Mouse (Mus musculus) liver, embryonic 13.5 days (tissue): ENCODE measurements around the gene Sncg. TPM values are rescaled to one million over a fixed set of nuclear protein-coding genes. Genes with fewer than 3 reads are reported as not detected.

Experiments used
- ATAC-seq: fragments of 200-750 bp; cut with Nextera tagmentation; 2 replicates; pipeline ENCODE4 v1.8.0; 2017; ENCODE audit warnings: low read depth, mild to moderate bottlenecking, moderate number of reproducible peaks, moderate library complexity
- DNase-seq: peaks from one replicate; pipeline ENCODE4 v3.0.0; 2022
- H3K27ac ChIP-seq: fragments of 300-500 bp; sonication (generic); 2 replicates; pipeline ENCODE4 v1.5.1; 2015; ENCODE audit warnings: moderate library complexity, mild to moderate bottlenecking, inconsistent platforms
- H3K27me3 ChIP-seq: fragments of 300-500 bp; sonication (generic); 2 replicates; pipeline ENCODE4 v1.6.1; 2015; ENCODE audit warnings: mild to moderate bottlenecking, inconsistent platforms
- H3K36me3 ChIP-seq: fragments of 300-500 bp; sonication (generic); 2 replicates; pipeline ENCODE4 v1.6.1; 2015; ENCODE audit warnings: mild to moderate bottlenecking, inconsistent platforms
- H3K4me1 ChIP-seq: fragments of 300-500 bp; sonication (generic); replicated peaks from 2 replicates; pipeline ENCODE4 v1.6.1; 2015; ENCODE audit warnings: inconsistent platforms
- H3K4me2 ChIP-seq: fragments of 300-500 bp; sonication (generic); 2 replicates; pipeline ENCODE4 v1.6.1; 2015; ENCODE audit warnings: inconsistent platforms, mild to moderate bottlenecking, moderate library complexity
- H3K4me3 ChIP-seq: fragments of 300-500 bp; sonication (generic); replicated peaks from 2 replicates; pipeline ENCODE4 v1.5.1; 2015; ENCODE audit warnings: mild to moderate bottlenecking, inconsistent platforms
- H3K9ac ChIP-seq: fragments of 300-500 bp; sonication (generic); 2 replicates; pipeline ENCODE4 v1.6.1; 2015; ENCODE audit warnings: mild to moderate bottlenecking, inconsistent platforms
- H3K9me3 ChIP-seq: fragments of 300-500 bp; sonication (generic); replicated peaks from 2 replicates; pipeline ENCODE4 v1.6.1; 2016; ENCODE audit warnings: inconsistent platforms
- WGBS: fragments of 180-500 bp; shearing (Covaris S2); methylation state at CpG from one replicate; pipeline ENCODE4 v1.1.7; 2015; ENCODE audit not compliant: insufficient replicate concordance; 5-methylcytosine and 5-hydroxymethylcytosine counted together
- polyA plus RNA-seq: library from polyadenylated mRNA; unstranded; fragments of >200 nt; fragmentation: Nextera tagmentation; extraction: Ambion mirVana; gene quantifications from 2 replicates; pipeline ENCODE4 v1.2.1, GENCODE M21; 2015

Gene Sncg
- polyA plus RNA-seq, 1 experiment from 2014 or later = 0.28 TPM

DNA sequence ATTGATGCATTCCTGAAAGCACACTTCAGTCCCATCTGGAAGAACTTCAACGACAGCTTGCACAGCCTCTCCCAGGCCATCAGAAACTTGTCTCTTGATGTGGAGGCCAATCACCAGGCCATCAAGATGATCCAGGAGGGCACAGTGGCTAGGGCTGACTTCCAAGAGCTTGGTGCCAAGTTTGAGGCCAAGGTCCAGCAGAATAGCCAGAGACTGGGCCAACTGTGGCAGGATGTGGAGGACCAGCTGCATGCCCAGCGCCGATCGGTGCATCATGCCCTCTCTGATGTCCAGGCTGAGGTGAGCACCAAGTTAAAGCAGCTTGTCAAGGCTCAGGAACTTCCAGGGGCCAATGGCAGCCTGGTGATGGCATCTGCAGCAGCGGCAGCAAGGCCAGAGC lies 23.3 kb upstream of the Sncg start:
- Histone ChIP-seq H3K9ac (no peak overlapping the region), H3K27me3 (no peaks in the 10 kb centered on the region), H3K4me2 (no peak overlapping the region), H3K4me3 (no peak overlapping the region), H3K9me3 (no peaks in the 10 kb centered on the region), H3K36me3 (no peaks in the 10 kb centered on the region), H3K4me1 (no peaks in the 10 kb centered on the region), H3K27ac (no peak overlapping the region)
- ATAC-seq (no peak), DNase-seq (no peak)
- 86% methylated on average over 5 of the region's 5 CpGs for WGBS

DNA sequence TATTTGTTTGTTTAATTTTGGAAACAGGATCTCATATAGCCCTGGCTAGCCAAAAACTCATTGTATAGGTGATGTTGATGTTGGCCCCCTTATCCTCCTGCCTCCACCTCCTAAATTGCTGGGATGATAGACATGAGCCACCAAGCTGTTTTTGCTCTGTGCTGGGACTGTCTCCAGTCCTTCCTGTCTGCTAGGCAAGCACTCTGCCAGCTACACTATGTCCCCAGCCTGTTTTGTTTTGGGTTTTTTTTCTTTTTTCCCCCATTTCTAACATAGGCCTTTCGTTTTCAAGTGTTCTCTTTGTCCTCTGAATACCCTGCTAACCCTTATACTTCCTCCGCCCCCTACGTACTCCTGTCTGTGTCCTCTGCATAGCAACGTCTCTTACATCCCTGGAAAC lies 18.7 kb upstream of the Sncg start:
- Histone ChIP-seq H3K4me3 (no peak overlapping the region), H3K4me2 (no peak overlapping the region), H3K36me3 (no peaks in the 10 kb centered on the region), H3K9ac (no peak overlapping the region), H3K27me3 (no peaks in the 10 kb centered on the region), H3K27ac (no peak overlapping the region), H3K9me3 (no peaks in the 10 kb centered on the region), H3K4me1 (no peaks in the 10 kb centered on the region)
- 62% methylated on average over 4 of the region's 4 CpGs for WGBS
- ATAC-seq = no peak
- DNase-seq = no peak

DNA sequence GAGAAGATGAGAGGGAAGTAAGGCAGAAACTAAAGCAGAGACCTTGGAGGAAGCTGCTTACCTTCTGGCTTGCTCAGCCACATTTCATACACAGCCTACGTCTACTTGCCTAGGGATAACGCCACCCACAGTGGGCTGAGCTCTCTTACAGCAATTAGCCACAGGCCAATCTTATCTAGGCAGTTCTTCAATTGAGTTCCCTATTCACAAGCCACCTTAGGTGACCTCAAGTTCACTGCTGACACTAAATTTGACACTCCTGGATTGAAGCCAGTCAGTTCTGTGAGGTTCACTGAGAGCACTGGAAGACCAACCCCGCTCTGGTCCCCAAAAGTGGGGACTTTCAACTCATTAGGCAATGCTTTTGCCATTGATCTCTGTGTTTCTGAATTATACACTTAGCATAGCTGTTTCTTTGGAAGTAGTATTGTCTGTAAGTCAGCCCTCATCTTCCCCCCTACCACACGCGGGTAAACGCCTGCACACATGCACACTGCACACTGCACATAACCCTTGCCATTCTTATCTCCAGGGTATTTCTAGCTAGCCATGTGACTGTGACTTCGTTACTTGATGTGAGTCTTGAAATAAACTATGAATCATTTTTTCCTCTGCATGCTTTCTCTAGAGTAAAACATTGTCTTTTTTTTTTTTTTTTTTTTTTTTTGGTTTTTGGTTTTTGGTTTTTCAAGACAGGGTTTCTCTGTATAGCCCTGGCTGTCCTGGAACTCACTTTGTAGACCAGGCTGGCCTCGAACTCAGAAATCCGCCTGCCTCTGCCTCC lies 8.5 kb upstream of the Sncg start:
- no peak overlapping the region for H3K4me3 ChIP-seq
- no peaks in the 10 kb centered on the region for H3K4me1 ChIP-seq
- H3K27me3 ChIP-seq = no peaks in the 10 kb centered on the region
- no peak overlapping the region for H3K4me2 ChIP-seq
- ATAC-seq (no peak), DNase-seq (no peak)
- no peak overlapping the region for H3K9ac ChIP-seq
- H3K36me3 ChIP-seq = no peaks in the 10 kb centered on the region
- WGBS = 71% methylated on average over 9 of the region's 9 CpGs
- no peaks in the 10 kb centered on the region for H3K9me3 ChIP-seq
- H3K27ac ChIP-seq = no peak overlapping the region

DNA sequence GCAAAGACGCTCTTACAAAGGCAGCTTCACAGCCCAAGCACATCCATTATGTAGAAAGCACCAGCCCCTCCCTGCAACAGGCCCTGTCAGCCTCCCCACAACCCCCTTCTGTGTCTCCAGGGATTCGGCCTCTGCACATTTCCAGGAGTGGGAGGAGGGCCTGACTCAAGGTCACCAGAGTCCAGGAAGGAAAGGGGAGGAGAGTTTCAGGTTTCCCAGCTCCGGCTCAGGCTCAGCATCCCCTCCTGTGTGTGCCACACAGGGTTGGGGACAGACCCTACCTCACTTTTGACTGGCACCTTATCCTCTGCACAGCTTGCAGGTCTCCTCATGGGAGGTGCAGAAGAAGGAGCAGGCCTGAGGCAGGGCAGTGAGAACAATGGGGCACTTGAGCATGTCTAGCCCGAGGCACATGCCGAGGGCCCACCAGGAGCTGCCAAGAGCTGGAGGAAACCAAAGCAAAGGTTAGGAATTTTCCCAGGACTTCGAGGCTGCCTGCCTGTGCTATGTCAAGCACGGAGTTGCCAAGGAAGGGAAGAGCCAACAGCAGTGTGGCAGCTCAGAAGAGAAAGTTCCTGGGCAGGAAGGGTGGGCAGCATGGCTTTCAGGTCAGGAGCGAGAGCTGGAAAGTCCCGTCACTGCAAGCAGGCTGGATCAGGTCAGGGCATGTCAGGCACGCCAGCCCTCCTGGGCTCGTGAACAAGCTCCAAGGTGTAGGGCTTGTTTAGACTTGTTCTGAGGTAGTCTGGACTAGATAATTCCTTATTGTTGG lies 4.2 kb upstream of the Sncg start:
- Histone ChIP-seq H3K9ac (no peak overlapping the region), H3K4me3 (no peak overlapping the region), H3K4me2 (no peak overlapping the region), H3K27ac (no peak overlapping the region), H3K27me3 (no peaks in the 10 kb centered on the region), H3K4me1 (0 out of 2 replicates have a peak, but pooled peaks cover 3% of the 10 kb centered on the region), H3K36me3 (no peaks in the 10 kb centered on the region), H3K9me3 (no peaks in the 10 kb centered on the region)
- 61% methylated on average over 11 of the region's 11 CpGs for WGBS
- ATAC-seq (no peak), DNase-seq (no peak)

DNA sequence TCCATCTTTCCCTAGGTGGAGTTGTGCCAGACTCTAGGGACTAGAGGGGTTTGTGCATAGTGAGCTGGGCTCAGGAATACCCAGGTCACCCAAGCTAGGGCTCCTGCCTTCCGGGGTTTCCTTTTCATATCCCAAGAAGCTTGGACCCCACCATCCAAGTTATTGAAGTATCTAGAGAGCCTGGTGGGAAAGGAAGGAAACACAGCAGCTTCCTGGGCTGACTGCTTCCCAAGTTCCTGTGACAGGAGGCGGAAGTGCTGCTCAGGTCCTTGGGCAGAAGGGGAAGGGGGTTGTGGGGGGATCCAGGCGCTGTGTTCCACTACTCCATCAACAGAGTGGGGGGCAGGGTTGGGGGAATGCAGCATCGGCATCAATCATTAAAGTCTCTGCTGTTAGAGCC lies 2.5 kb upstream of the Sncg start:
- Histone ChIP-seq H3K36me3 (no peaks in the 10 kb centered on the region), H3K27me3 (no peaks in the 10 kb centered on the region), H3K27ac (no peak overlapping the region), H3K4me1 (0 out of 2 replicates have a peak, but pooled peaks cover 3% of the 10 kb centered on the region), H3K4me3 (peak overlapping the region; percentile 4; the same call in 1 of the 2 replicates), H3K9ac (no peak overlapping the region), H3K9me3 (no peaks in the 10 kb centered on the region), H3K4me2 (no peak overlapping the region)
- 45% methylated on average over 4 of the region's 4 CpGs for WGBS
- DNase-seq = no peak
- no peak for ATAC-seq

DNA sequence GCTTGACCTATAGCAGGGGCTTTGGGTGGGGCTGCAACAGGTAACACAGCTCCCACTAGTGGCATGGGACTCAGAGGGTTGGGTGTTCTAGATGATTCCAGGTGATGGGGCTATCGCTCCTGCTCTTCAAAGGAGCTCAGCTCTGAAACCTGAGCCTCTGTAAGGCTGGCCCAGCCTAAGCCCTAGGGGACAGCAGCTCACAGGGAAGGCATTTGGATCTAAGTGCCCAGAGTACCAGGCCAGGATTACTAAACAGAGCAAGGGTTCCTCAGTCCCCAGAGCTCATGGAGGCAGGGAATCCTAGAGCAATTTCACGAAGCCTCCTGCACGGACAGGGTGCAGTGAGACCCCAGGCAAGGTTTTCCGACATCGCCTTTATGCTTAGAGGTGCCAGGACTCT lies 1.4 kb upstream of the Sncg start:
- H3K27me3 ChIP-seq = no peaks in the 10 kb centered on the region
- no peak overlapping the region for H3K9ac ChIP-seq
- 80% methylated on average over 5 of the region's 5 CpGs for WGBS
- peak overlapping the region; percentile 10; the same call in 1 of the 2 replicates for H3K4me2 ChIP-seq
- 0 out of 2 replicates have a peak overlapping the region, but pooled peaks have one; percentile 15 for H3K4me3 ChIP-seq
- no peaks in the 10 kb centered on the region for H3K36me3 ChIP-seq
- 0 out of 2 replicates have a peak, but pooled peaks cover 3% of the 10 kb centered on the region for H3K4me1 ChIP-seq
- DNase-seq = no peak
- no peak overlapping the region for H3K27ac ChIP-seq
- H3K9me3 ChIP-seq = no peaks in the 10 kb centered on the region
- ATAC-seq = no peak

DNA sequence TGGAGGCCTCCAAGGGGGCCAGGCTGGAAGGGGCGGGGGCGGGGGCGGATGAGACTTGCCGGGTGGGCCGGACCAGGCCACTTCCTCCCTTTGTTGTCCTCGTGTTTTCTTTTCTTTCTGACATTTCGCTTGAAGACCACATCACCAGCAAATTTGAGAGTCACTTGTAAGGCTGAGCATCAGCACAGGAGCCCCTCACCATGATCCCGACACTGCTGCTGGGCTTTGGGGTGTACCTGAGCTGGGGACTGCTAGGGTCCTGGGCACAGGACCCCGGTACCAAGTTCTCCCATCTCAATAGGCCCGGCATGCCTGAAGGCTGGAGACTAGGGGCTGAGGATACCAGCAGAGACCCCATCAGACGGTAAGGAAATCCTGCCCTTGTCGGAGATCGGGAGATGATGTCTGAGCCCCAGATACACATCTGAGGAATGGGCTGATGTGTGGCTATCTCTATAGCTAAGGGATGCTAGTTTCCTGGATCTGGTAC lies 871 bp upstream of the Sncg start, which contains the start of gene Mmrn2:
TSS of gene Mmrn2 (plus strand) at position 51 of the 490 bp plus-strand sequence.
- no peaks in the 10 kb centered on the region for H3K27me3 ChIP-seq
- ATAC-seq (no peak), DNase-seq (no peak)
- H3K9ac ChIP-seq = no peak within 1 kb of the TSS
- peak within 1 kb of the TSS; percentile 10; the same call in 1 of the 2 replicates for H3K4me2 ChIP-seq
- 44% methylated on average over 13 of the region's 13 CpGs for WGBS
- H3K4me3 ChIP-seq = peak within 1 kb of the TSS; percentile 15; the same call in 1 of the 2 replicates
- H3K36me3 ChIP-seq = no peaks in the 10 kb centered on the region
- no peak within 1 kb of the TSS for H3K27ac ChIP-seq
- no peaks in the 10 kb centered on the region for H3K9me3 ChIP-seq
- 0 out of 2 replicates have a peak, but pooled peaks cover 3% of the 10 kb centered on the region for H3K4me1 ChIP-seq

DNA sequence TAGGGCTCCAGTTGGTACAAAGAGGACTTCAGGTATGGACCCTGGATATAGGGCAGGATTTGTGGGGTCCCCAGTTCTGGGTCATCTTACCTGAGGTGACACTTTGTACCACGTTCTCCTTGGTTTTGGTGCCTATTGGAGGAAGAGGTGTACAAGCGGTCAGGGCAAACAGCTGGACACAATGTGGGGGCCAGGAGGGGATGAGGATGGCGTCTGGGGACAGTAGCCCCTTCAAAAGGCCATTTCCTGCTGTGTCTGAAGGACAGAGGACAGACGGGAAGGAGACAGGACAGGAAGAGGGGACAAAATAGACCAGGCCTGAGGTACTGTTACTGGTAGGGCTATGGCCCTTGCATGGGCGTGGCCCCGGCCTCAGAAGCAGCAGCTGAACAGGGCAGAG lies 1.0 kb downstream of the Sncg start:
- Histone ChIP-seq H3K4me1 (0 out of 2 replicates have a peak, but pooled peaks cover 3% of the 10 kb centered on the region), H3K27ac (no peak overlapping the region), H3K9me3 (no peaks in the 10 kb centered on the region), H3K27me3 (no peaks in the 10 kb centered on the region), H3K9ac (no peak overlapping the region), H3K36me3 (no peaks in the 10 kb centered on the region), H3K4me3 (no peak overlapping the region), H3K4me2 (no peak overlapping the region)
- ATAC-seq (no peak), DNase-seq (no peak)
- WGBS = 55% methylated on average over 6 of the region's 6 CpGs

DNA sequence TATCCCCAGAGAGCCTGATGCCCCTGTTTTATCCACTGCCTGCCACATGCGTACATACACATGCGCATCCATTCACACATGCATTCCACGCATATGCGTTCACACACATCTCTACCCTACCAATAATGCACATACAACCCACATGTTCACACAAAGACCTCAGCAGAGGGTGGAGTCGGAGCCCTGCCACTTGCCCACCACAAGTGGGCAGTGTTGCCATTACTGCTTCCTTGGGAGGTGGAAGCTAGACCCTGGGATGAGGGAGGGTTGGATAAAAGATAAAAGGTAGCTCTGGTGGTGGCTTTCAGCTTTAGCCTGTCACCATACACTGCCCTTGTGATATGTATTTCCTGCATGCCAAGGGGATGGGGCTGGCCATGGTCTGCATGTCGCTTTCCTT lies 1.9 kb downstream of the Sncg start:
- no peak for DNase-seq
- ATAC-seq = no peak
- Histone ChIP-seq H3K4me1 (0 out of 2 replicates have a peak, but pooled peaks cover 3% of the 10 kb centered on the region), H3K4me2 (no peak overlapping the region), H3K27me3 (no peaks in the 10 kb centered on the region), H3K27ac (no peak overlapping the region), H3K36me3 (no peaks in the 10 kb centered on the region), H3K9me3 (no peaks in the 10 kb centered on the region), H3K9ac (no peak overlapping the region), H3K4me3 (no peak overlapping the region)
- WGBS = 79% methylated on average over 6 of the region's 6 CpGs

DNA sequence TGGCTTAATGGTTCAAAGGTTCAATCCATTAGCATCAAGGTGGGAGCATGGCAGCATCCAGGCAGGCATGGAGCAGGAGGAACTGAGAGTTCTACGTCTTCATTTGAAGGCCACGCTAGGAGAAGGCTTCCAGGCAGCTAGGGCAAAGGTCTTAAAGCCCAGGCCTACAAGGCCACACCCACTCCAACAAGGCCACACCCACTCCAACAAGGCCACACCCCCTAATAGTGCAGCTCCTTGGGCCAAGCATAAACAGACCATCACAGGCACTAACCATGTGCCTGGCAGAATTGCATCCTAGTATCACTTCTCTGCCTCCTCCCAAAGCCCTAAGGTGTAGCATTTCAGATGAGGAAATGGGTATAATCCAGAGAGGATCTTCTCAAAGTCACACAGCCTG lies 2.8 kb downstream of the Sncg start:
- WGBS = 66% methylated on average over 2 of the region's 2 CpGs
- H3K27ac ChIP-seq = no peak overlapping the region
- H3K9me3 ChIP-seq = no peaks in the 10 kb centered on the region

DNA sequence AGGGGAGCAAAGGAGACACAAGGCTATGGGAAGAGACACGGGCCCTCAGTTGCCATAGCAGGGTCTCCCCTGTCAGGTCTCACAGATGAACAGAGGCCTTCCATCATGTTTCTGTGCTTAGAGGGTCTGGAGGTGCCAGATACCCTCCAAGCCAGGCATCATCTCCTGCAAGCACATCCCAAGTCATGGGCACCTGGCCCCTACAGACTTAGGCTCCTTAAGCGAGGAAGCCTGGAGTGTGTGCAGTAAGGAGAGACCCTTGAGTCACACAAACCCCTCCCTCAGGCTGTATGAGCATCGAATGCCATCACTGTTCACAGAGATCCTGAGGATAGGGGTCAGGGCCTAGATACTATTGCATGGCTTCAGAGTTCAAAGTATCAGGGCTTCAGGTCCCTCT lies 3.7 kb downstream of the Sncg start:
- no peak for DNase-seq

More for the DNA sequence above, 2.8 kb downstream of the Sncg start:
- Histone ChIP-seq H3K36me3 (no peaks in the 10 kb centered on the region), H3K4me3 (no peak overlapping the region), H3K4me2 (no peak overlapping the region), H3K4me1 (0 out of 2 replicates have a peak, but pooled peaks cover 3% of the 10 kb centered on the region), H3K9ac (no peak overlapping the region), H3K27me3 (no peaks in the 10 kb centered on the region)
- DNase-seq = no peak
- ATAC-seq = no peak

More for the DNA sequence above, 3.7 kb downstream of the Sncg start:
- Histone ChIP-seq H3K9me3 (no peaks in the 10 kb centered on the region), H3K27me3 (no peaks in the 10 kb centered on the region), H3K4me1 (0 out of 2 replicates have a peak, but pooled peaks cover 3% of the 10 kb centered on the region), H3K27ac (no peak overlapping the region), H3K36me3 (no peaks in the 10 kb centered on the region), H3K4me2 (no peak overlapping the region), H3K4me3 (no peak overlapping the region), H3K9ac (no peak overlapping the region)
- 62% methylated on average over 3 of the region's 3 CpGs for WGBS
- no peak for ATAC-seq
